Mouse (Mus musculus): ENCODE measurements around the gene Hyal3.

The Hyal3 gene

DNA sequence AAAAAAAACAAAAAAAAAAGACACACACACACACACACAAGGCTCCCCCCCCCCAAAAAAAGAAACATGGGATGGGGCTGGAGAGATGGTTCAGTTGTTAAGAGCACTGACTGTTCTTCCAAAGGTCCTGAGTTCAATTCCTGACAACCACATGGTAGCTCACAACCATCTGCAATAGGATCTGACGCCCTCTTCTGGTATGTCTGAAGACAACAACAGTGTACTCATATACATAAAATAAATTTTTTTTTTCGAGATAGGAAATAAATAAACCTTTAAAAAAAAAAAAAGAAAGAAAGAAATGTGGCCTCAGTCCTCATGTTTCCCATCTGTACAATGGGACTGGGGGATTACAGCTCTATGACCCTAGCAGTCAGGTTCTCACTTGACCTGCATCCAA lies 36.8 kb downstream of the Hyal3 start:
- DNase-seq (ENCODE audit: low read depth), result no peak

DNA sequence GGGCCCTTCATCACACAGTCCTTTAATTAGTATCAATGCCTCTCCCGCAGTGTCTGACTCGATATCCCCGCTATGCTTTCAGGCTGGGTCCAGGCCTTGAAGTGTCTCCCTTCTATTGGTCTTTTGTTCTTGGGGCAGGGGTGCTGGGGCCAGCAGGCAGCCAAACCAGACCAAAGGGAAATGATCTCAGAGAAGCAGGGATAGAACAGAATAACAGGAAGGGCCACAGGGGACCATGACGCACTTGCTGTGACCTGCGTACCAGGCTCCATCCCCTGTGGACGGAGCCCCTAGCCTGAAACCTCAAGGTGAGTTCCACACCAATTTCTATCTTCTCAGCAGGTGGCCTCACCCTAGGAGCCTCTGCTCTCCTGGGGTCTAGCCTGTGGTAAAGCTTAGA lies 37.5 kb downstream of the Hyal3 start:
- no peak for DNase-seq (ENCODE audit: low read depth)

DNA sequence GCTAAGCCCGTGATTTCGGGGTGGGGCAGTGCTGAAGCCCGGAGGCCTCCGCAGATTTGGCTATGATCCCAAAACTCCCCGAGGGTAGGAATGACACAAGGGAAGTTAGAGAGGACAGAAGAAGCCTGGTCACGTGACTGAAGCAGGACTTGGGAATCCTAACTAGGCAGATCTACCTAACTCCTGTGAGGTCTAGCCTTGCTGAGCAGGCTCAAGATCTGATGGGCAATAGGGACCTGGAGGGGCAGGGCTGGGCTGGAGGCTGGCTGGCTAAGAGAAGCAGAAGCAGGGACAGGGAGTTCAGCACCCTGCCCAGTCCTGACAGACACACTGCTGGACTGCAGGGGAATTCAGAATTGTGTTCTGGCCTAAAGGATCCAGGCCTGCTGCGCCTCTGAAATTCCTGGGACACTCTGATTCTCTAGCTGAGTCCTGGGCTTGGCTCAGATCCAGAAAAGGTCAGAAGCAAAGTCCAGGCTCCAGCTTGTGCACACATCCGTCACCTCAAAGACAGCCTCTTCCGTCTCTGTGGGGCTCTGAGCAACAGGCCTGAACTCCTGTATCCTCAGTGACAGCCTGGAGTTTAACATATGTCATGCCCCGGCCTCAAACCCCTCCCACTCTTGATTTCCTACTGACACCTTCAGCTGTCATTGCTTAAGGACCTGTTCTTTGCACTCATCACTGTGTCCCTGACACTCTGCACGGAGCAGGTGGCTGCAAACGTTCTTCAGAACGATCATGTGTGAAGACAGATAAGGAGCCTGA lies 38.3 kb downstream of the Hyal3 start:
- DNase-seq (ENCODE audit: low read depth), result no peak

DNA sequence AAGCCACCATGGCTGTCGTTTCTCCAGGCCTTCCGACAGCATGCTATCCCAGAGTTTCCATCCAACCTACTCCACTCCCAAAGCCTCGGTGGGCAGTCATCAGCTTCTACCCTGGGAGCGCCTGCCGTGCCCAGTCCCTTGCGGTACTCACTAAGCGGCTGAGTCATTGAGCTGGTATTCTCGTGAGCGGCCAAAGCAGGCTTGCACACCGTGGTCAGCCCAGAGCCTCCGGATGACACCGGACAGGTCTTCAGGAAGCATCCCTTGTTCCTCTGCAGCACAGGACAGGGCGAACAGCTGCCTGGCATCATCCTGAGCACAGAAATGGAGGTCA lies 38.9 kb downstream of the Hyal3 start:
- DNase-seq (ENCODE audit: low read depth), result no peak

DNA sequence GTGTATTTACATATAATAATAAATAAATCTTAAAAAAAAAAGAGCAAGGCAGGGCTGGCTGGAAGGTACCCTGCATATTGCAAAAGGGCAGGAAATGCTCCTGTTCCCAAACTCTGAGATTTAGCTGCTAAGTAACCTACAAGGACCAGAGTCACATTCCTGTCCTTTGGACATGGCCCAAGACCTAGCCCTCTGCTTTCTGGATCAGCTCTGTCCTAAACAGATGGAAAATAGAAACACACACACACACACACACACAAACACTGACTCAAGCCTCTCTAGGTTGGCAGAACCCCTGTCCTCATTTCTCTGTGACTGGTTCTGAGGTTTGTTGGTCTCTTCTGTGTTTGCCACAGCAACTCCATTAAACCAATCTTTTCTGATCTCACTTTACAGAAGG lies 40.3 kb downstream of the Hyal3 start:
- DNase-seq (ENCODE audit: low read depth), result no peak

DNA sequence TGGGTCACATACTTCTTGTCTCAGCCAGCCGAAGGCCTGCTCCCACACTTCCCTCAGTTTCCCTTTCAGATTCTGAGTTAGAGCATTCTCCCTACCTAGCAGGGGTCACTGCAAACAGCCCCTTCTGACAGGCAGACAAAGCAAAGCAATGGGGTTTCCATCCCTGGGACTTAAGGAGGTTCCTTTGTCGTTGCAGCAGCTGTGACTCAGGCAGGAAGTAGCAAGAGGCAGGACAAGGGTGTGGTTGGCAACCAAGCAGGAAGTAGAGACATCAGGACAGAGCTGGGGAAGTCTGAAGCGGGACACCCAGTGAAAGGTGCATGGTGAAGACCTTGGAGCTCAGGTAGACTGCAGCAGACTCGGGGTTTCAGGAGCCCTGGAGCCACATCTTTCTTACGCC lies 43.9 kb downstream of the Hyal3 start:
- DNase-seq (ENCODE audit: low read depth), result no peak

DNA sequence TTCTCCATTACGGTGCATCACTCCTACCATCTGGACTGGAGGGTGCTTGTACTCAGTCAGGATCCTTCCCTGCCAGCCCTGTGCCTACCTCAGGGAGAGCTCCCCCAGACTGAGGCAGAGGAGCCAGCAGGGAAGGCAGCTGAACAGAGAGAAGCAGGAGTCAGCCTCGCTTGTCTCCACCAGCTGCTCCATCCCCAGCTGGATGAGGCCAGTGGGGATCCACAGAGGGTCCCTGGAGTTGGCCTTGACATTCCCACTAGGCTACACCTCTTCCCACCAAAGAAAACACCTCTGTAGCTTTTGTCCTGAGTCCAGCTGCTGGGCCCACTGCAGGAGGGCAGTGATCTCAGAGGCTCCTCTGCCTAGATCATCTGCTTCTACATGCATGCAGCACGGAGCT lies 44.3 kb downstream of the Hyal3 start:
- DNase-seq (ENCODE audit: low read depth), result no peak

DNA sequence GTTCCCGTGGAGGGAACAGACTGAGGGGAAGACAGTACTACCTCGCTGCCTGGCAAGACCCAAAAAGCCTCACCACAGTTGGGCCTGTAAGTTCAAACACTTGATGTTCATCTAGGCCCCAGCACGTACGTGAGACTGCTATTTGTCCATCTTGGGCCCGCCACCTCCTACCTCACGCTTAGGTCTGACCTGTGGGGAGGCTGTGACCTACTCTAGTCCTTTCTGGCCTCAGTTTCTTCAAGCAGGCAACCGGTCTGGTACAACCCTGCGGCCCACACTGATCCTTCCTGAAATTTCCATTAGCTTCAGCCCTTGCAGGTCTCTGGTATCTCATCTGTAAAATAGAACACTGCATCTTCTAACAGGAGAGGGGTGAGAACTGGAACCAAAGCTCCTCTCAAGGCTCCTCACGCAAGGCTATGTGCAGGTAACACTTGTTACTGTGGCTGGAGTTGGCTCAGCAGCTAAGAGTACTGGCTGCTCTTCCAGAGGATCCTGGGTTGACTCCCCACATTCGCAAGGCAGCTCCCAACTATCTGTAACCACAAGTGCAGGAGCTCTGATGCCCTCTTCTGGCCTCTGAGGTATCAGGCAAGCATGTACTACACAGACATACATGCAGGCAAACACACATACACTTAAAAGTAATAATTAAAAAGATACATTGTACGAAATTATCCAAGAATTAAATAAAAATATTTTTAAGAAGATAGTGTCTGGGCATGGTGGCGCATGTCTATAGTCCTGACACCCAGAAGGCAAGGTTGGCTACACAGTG lies 44.9 kb downstream of the Hyal3 start:
- no peak for DNase-seq (ENCODE audit: low read depth)

DNA sequence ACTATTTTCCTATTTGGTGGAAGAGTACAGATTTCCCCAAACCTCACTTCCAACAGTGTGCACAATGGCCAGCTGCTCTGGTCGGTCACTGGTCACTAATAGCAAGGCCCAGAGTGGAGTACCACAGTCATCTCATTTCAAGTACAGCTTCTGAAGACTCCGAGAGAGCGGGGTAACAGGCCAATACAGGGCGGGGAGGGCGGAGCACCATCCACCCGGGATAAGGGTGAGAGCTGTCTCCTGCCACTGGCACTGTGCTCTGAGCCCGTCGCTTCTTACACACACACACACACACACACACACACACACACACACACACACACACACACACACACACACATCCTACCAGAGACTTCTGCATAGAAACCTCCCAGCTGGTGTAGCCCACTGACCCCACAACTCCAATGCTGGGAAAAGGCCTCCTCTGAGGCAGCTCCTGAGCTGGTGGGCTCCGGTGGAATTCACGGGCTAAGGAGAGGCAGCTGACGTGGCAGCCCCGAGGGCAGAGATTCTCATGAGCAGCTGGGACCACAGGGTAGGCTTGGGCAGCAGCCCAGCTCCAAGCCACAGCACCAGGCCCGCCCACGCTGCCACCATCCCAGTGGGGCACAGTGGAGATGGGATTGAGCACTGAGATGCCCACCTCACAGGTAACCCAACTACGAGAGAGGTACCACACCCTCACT lies 45.7 kb downstream of the Hyal3 start:
- no peak for DNase-seq (ENCODE audit: low read depth)

DNA sequence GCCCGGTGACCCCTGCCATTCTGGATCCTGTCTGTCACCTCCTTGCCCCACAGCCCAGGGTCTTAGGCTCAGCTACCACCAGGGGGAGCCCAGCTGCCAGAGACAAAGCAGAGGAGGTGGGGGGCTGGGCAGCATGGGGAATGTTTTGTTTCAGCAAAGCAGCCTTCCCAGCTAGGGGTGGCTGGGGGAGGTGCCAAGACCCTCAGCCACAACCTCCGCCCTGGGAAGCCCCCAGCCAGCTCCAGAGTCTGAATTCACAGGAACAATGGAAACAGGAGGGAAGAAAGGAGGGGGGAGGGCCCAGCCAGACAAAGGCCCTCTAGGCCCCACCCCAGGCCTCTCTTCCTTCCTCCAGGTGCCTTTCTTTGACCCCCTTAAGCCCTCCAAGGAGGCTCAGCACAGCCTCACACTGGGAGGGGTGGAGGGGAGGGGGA lies 46.2 kb downstream of the Hyal3 start:
- DNase-seq (ENCODE audit: low read depth), result no peak

DNA sequence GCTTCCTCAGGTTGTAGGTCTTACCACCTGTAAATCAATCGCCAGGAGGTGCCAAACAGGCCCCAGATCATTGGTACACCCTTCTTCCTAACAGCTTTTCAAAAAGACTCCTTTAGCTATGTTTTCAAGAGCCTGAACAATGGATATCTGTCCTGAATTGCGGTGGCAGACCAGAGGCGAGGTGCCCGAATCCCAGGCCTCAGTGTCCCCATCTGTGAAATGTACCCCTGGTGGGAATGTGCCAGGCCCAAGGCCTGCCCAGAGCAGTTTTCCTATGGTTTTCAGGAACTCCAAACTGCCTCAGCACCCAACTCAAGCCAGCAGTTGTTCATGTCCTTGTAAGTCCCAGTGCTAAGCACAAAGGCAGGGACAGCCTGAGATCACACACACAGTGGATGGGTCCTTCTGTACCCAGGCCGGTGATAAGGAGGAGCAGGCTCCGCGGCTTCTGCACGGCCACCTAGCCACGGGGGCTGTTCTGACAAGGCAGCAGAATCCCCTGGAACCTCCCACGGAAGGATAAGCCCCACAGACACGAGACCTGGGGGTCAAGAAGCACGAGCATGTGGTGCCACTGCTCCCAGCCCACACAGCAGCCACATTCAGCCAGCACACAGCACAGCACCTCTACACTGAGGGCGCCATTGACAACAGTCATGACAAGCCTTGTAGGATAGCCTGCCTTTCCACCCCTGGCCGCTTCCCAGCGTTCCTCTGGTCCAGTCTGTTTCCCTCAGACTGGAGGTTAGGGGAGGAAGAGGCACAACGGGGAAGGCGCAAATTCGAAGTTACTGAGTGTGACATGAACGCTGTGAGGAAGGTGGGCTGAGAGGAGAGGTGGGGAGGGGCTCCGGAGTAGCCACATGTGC lies 47.0 kb downstream of the Hyal3 start:
- no peak for DNase-seq (ENCODE audit: low read depth)

DNA sequence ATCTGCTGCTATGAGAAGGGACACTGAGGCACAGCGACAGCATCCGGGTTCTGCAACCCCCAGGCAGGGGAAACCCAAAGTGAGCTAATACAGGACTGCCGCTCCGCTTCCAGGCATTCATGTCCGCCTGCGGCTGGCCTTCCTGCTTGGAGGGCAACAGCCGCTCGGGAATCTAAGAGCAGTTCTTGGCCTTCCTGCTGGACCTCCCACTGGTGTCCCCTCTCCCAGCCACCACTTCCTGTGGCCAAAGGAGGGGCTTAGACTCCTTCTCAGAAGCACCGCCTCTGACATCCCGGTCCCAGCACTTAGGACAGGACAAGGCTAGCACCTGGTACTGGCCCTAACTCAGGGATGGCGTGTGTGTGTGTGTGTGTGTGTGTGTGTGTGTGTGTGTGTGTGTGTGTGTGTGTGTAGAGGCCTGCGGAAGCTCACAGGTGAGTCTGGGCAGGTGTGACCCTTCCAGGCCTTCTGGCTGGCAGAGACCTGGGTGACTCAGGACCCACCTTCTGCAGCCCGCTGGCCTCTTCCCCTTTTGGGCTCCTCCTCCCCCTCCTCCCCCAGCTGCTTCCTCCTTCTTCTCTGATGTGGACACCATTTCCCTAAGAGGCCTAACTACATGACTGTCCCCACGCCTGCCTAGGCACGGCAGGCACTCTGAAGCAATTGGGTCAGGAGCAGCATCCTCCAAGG lies 48.2 kb downstream of the Hyal3 start:
- no peak for DNase-seq (ENCODE audit: low read depth)

DNA sequence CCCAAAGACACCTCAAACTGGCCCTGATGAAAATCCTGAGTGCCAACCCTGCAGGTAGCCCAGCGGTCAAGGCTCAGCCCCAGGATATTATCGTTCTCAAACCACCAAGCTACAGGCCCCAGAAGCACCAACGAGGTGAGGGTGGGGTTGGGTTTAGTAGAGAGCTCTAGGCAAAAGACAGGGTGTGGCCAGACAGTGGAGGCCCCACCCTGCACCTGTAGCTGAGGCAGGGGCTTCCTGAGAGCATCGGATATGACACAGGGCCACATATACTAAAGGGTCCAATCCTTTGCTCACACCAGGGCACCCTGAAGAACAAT lies 48.8 kb downstream of the Hyal3 start:
- no peak for DNase-seq (ENCODE audit: low read depth)

DNA sequence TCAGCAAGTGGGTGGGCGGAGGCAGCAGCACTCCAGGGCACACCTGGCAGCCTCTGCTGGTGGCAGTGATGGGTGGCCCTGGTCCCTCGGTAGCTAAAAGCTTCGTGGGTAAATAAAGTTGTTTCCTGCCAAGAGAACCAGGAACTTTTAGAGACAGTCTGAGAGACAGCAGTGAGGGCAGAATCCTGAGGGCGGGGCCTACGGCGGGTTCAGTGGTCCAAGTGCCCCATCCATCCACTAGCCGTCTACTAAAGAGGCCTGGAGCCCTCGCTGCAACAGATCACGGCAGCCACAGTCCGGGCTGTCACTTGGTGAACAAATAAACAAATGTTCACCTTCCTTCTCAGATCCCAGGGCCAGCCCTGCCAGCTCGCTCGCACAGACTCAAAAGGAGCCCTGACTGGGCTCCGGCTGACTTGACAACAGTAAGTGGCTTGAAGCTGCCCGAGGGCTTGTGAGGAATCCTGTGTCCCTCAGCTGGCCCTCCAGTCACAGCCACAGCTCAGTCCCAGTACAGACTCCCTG lies 49.3 kb downstream of the Hyal3 start:
- DNase-seq (ENCODE audit: low read depth), result no peak

DNA sequence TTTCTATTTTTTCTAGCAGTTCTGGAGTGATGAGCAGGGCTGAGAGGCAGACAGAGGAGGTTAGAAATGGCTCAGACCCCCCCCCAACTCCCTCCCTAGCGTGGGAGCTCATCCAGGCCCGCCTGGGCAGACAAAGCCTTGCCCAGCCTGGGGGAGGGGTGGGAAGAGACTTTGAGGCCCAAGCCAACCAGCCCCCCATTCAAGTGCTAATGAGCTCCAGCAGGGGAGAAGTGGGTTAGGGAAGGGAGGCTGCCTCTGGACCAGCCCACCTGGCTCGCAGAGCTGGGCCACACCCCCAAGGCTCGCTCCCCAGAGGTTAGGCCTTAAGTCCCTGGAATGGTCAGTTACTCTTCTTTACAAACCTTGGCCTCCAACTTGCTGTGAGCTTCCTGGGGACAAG lies 50.0 kb downstream of the Hyal3 start:
- DNase-seq (ENCODE audit: low read depth), result no peak

DNA sequence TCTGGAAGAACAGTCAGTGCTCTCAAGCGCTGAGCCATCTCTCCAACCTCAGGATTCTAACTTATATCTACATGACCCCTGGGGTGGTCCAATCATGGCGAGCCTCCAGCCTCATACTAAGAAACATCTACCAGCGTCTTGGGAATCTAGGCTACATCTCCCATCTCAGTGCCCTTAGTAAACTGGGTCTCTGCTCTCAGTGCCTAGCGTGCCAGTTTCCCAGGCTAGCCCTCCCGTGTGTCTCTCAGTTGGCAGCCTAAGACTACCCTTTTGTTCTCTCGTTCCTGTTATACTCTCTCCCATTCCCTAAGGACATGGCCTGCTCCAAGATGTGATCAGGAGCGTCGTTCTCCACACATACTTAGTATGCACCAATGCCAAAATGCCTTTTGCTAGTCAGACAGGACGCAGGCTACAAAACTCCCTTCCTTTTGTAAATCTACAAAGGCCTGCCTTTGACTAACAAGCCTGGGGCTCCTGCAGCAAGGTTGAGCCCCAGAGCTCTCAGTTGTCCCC lies 50.8 kb downstream of the Hyal3 start:
- no peak for DNase-seq (ENCODE audit: low read depth)

DNA sequence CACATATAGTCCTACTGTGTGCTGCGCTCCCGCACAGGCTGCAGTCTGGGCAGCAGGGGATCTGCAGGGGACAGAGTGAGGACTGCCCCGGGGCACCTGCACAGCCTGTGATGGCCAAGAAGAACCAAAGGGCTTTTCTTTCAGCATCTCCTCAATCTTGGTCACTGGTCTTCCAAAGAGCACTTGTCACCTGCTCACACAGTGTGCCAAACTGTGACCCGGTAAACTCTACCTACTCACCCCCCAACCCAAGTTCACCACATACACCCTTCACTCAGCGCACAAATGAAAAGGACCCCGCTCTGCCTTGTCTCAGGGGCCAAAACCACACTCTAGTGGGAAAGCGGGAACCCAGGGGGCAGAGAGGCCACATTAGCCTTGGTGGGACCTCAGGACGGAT lies 51.2 kb downstream of the Hyal3 start:
- no peak for DNase-seq (ENCODE audit: low read depth)

DNA sequence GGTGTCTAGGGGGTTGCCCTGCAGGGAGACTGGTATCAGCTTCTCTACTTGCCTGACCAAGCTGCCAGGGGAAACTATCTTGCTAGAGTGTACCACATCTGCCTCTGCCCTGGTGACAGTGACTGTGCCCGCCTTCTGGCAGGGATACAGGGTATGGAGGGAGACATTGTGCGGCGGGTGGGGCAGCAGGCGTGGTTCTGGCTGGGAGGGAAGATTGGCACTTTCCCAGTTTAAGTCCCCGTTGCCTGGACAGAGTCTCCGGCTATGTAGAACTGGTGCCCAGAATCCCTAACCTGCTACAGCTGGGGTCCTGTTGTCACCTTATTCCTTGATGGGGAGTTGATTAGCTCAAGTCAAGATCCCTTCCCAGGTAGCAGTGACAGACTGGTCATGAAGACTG lies 51.9 kb downstream of the Hyal3 start:
- no peak for DNase-seq (ENCODE audit: low read depth)

DNA sequence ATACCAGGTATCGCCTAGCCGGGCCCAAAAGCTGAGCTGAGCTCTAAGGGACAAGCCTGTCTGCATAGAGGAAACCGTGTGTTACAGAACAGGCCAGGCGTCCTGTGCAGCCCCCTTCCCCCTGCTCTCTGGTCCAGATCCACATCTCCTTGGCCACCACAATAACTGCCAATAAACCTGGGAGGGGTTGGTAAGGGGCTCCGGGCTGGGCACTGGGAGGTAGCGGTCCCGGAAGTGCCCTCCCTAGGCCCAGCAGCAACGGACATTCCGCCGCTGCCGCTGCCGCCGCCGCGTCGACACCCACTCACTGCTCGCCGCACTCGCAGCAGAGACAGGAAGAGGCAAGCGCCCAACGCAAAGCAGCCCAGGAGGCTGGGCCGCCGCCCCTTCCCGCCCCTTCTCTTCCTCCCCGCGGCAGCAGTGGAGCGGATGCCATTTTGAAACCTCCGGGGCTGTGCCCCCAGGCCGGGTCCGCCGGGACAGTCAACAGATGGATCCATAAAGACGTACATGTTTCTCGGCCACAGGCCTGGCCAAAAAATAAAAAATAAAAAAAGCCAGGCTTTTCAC lies 52.6 kb downstream of the Hyal3 start:
- no peak for DNase-seq (ENCODE audit: low read depth)

DNA sequence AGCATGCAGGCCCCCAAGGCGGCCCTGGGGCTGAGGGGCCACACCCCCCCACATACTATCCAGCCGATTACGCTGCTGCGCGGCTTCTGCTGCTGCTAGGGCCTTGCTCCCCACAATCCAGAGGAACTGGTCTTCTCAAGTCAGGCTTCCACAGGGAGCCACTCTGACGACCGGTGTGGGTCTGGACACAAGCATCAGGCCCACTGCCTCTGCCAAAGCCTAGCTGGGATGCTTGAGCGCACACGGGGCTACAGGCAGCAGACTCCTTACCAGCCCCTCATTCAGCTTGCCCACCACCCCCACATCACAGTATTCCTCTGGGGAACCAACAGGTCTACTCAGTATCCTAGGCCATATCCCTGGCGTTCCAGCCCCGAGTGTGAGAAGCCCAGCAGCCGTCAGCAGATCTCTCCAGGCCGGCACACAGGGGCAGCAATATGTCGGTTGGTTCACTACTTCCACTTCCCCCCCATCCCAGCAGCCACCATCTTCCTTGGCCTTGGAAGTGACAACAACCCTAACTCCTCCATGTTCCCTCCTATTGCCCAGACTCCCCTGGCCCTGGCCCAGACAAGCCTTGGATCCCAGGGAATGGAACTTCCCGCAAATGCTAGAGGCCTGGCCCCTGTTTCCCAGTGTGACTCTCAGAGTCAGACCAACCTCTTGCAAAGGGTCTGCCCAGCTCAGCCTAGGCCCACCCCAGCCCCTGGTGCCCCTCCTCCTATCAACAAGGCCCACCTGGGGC lies 53.2 kb downstream of the Hyal3 start:
- DNase-seq (ENCODE audit: low read depth), result no peak

Data from fibroblast of lung, adult 2 months (primary cell).